Mouse (Mus musculus) midbrain, postnatal 0 days (tissue): ENCODE data around the gene Sprn. TPM values are rescaled to one million over a fixed set of nuclear protein-coding genes. Genes with fewer than 3 reads are reported as not detected.
A peak's percentile ranks its signal among the peaks of the same experiment; 100 is the strongest.

ENCODE experiments used
- ATAC-seq: fragments of 200-750 bp; cut with Nextera tagmentation; 2 replicates; pipeline ENCODE4 v1.8.0; 2017; ENCODE audit warnings: moderate number of reproducible peaks, mild to moderate bottlenecking, moderate TSS enrichment, moderate library complexity; ENCODE audit not compliant: low FRiP score
- DNase-seq: peaks from one replicate; pipeline ENCODE4 v3.0.0-alpha.2; 2015; ENCODE audit warnings: low spot score
- H3K27ac ChIP-seq: fragments of 300-500 bp; sonication (generic); 2 replicates; pipeline ENCODE4 v1.5.1; 2014; ENCODE audit warnings: low read depth, mild to moderate bottlenecking, low read length, mixed read lengths
- H3K27me3 ChIP-seq: fragments of 300-500 bp; sonication (generic); 2 replicates; pipeline ENCODE4 v1.6.1; 2014; ENCODE audit warnings: low read length, control low read depth, mixed read lengths; ENCODE audit not compliant: insufficient read depth
- H3K36me3 ChIP-seq: fragments of 300-500 bp; sonication (generic); 2 replicates; pipeline ENCODE4 v1.6.1; 2014; ENCODE audit warnings: low read length, control low read depth, mixed read lengths; ENCODE audit not compliant: insufficient read depth
- H3K4me1 ChIP-seq: fragments of 300-500 bp; sonication (generic); 2 replicates; pipeline ENCODE4 v1.6.1; 2014; ENCODE audit warnings: mild to moderate bottlenecking, control low read depth, antibody characterized with exemption, low read length, mixed read lengths; ENCODE audit not compliant: insufficient read depth
- H3K4me2 ChIP-seq: fragments of 300-500 bp; sonication (generic); 2 replicates; pipeline ENCODE4 v1.6.1; 2014; ENCODE audit warnings: low read depth, mild to moderate bottlenecking, low read length, mixed read lengths; ENCODE audit not compliant: poor library complexity, severe bottlenecking
- H3K4me3 ChIP-seq: fragments of 300-500 bp; sonication (generic); 2 replicates; pipeline ENCODE4 v1.5.1; 2014; ENCODE audit warnings: low read depth, mild to moderate bottlenecking, low read length, moderate library complexity
- H3K9ac ChIP-seq: fragments of 300-500 bp; sonication (generic); replicated peaks from 2 replicates; pipeline ENCODE4 v1.6.1; 2014; ENCODE audit warnings: mild to moderate bottlenecking, low read length, moderate library complexity, mixed read lengths; ENCODE audit not compliant: poor library complexity, severe bottlenecking
- H3K9me3 ChIP-seq: fragments of 300-500 bp; sonication (generic); 2 replicates; pipeline ENCODE4 v1.6.1; 2016; ENCODE audit warnings: low read length, control low read depth
- CTCF ChIP-seq: IDR thresholded peaks from 2 replicates; pipeline ENCODE4 v1.5.1; 2016; ENCODE audit warnings: antibody characterized with exemption, mild to moderate bottlenecking
- WGBS: fragments of 180-500 bp; shearing (Covaris S2); extraction: QIAGEN DNeasy Blood & Tissue Kit; methylation state at CpG from one replicate; pipeline ENCODE4 v1.1.7; 2014; 5-methylcytosine and 5-hydroxymethylcytosine counted together
- polyA plus RNA-seq: library from polyadenylated mRNA; unstranded; fragments of >200 nt; fragmentation: Nextera tagmentation; extraction: Ambion mirVana; gene quantifications from 2 replicates; pipeline ENCODE4 v1.2.1, GENCODE M21; 2015
- total RNA-seq: library from RNA; depleted of rRNA; stranded (reverse); fragments of >200 nt; gene quantifications from 2 replicates; pipeline ENCODE4 v1.2.3, GENCODE M21; 2014

The Sprn gene
- total and polyA plus RNA-seq, 2 experiments from 2014 or later = 34.9 to 70.5 TPM

DNA sequence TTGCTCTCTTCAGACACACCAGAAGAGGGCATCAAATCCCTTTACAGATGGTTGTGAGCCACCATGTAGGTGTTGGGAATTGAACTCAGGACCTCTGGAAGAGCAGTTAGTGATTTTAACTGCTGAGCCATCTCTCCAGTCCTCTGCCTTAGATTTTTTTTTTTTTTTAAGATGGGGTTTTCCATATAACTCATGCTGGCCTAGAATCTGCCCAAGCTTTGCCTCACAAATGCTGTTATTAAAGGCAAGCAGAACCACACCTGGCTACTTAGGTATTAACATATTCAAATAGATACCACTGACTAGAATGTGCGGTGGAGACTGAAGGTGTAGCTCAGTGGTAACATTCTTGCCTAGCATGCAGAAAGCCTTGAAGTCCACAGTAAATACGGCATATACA is 34.2 kb downstream of the Sprn start:
- H3K4me2 ChIP-seq = no peak overlapping the region
- H3K9me3 ChIP-seq = no peaks in the 10 kb centered on the region
- no peak for TF ChIP-seq CTCF
- no peak for DNase-seq
- 85% methylated on average over 2 of the region's 2 CpGs for WGBS
- H3K9ac ChIP-seq = no peak overlapping the region
- H3K36me3 ChIP-seq = no peaks in the 10 kb centered on the region
- no peak for ATAC-seq
- no peaks in the 10 kb centered on the region for H3K27me3 ChIP-seq
- H3K27ac ChIP-seq = no peak overlapping the region
- no peak overlapping the region for H3K4me3 ChIP-seq
- H3K4me1 ChIP-seq = peaks cover 5% of the 10 kb centered on the region; the same call in 1 of the 2 replicates

GRCm38 (mm10) chr7:140116329-140117054 is 38.2 kb downstream of the Sprn start, which contains the start of gene Echs1:
Gene Echs1, minus strand, starts transcription at chr7:140116476.
- H3K9ac ChIP-seq = peak within 1 kb of the TSS; percentile 81
- peak within 1 kb of the TSS; percentile 65 for H3K4me2 ChIP-seq
- peak within 1 kb of the TSS; percentile 68 for H3K4me3 ChIP-seq
- no peaks in the 10 kb centered on the region for H3K27me3 ChIP-seq
- no peaks in the 10 kb centered on the region for H3K4me1 ChIP-seq
- H3K36me3 ChIP-seq = peaks cover 6% of the 10 kb centered on the region
- DNase-seq (peak; percentile 87), ATAC-seq (peak; percentile 93)
- 5% methylated on average over 24 of the region's 28 CpGs for WGBS
- no peak for TF ChIP-seq CTCF
- H3K9me3 ChIP-seq = no peaks in the 10 kb centered on the region
- peak within 1 kb of the TSS; percentile 86 for H3K27ac ChIP-seq

- peaks cover 11% of the 10 kb centered on the region for H3K36me3 ChIP-seq
- WGBS = 3% methylated on average over 23 of the region's 23 CpGs
- peak; percentile 59 for ATAC-seq
Observed at GRCm38 (mm10) chr7:140115583-140116328, 38.9 kb downstream of the Sprn start, which contains the start of gene Paox. Gene Paox, plus strand, starts transcription at chr7:140115799.

GRCm38 (mm10) chr7:140111943-140112342 is 42.7 kb downstream of the Sprn start:
- no peak overlapping the region for H3K27ac ChIP-seq
- no peaks in the 10 kb centered on the region for H3K27me3 ChIP-seq
- no peak for ATAC-seq
- WGBS = 72% methylated on average over 3 of the region's 3 CpGs
- no peak for DNase-seq
- H3K9ac ChIP-seq = no peak overlapping the region
- H3K4me2 ChIP-seq = no peak overlapping the region
- no peak overlapping the region for H3K4me3 ChIP-seq
- TF ChIP-seq CTCF = no peak
- H3K9me3 ChIP-seq = no peaks in the 10 kb centered on the region
- peaks cover 37% of the 10 kb centered on the region for H3K36me3 ChIP-seq
- H3K4me1 ChIP-seq = no peaks in the 10 kb centered on the region

More at GRCm38 (mm10) chr7:140115583-140116328, 38.9 kb downstream of the Sprn start, which contains the start of gene Paox:
- H3K4me1 ChIP-seq = no peaks in the 10 kb centered on the region
- peak within 1 kb of the TSS; percentile 65 for H3K4me2 ChIP-seq
- peak; percentile 26 for TF ChIP-seq CTCF
- H3K9ac ChIP-seq = peak within 1 kb of the TSS; percentile 81
- no peaks in the 10 kb centered on the region for H3K27me3 ChIP-seq
- DNase-seq = peak; percentile 67
- no peaks in the 10 kb centered on the region for H3K9me3 ChIP-seq
- peak within 1 kb of the TSS; percentile 86 for H3K27ac ChIP-seq
- H3K4me3 ChIP-seq = peak within 1 kb of the TSS; percentile 68

DNA sequence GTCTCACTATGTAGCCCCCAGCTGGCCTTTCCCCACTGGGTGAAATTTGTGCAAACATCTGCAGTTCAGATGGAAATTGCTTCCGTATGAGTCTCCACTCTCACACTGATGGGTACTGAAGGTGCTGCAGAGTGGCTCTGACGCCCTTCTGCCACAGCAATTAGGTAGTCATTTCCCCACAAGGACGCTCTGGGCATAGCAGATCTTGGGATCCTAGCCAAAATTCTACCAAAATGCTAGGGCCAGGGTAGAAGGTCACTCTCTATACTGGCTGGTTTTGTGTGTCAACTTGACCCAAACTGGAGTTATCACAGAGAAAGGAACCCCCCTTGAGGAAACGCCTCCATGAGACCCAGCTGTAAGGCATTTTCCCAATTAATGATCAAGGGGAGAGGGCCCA is 50.7 kb downstream of the Sprn start:
- H3K4me1 ChIP-seq = no peaks in the 10 kb centered on the region
- WGBS = 87% methylated on average over 4 of the region's 4 CpGs

More for the DNA sequence above, 50.7 kb downstream of the Sprn start:
- TF ChIP-seq CTCF = no peak
- no peaks in the 10 kb centered on the region for H3K27me3 ChIP-seq
- no peak for DNase-seq
- no peak overlapping the region for H3K4me3 ChIP-seq
- H3K4me2 ChIP-seq = no peak overlapping the region
- no peak overlapping the region for H3K27ac ChIP-seq
- no peak for ATAC-seq
- no peaks in the 10 kb centered on the region for H3K9me3 ChIP-seq
- H3K36me3 ChIP-seq = peaks cover 24% of the 10 kb centered on the region
- H3K9ac ChIP-seq = no peak overlapping the region
